Mouse (Mus musculus) subcutaneous adipose tissue, adult 2 months (tissue): ENCODE results near the gene AU021092. TPM values are rescaled to one million over a fixed set of nuclear protein-coding genes. Genes with fewer than 3 reads are reported as not detected.

Experiments used
- polyA plus RNA-seq: library from polyadenylated mRNA; depleted of rRNA; stranded (reverse); fragments of >200 nt; gene quantifications from 2 replicates; pipeline ENCODE4 v1.2.3, GENCODE M21; 2012; ENCODE audit warnings: low replicate concordance; rRNA removed

The AU021092 gene
- polyA plus RNA-seq, result 11.5 and 39.4 TPM in 2 replicates

DNA sequence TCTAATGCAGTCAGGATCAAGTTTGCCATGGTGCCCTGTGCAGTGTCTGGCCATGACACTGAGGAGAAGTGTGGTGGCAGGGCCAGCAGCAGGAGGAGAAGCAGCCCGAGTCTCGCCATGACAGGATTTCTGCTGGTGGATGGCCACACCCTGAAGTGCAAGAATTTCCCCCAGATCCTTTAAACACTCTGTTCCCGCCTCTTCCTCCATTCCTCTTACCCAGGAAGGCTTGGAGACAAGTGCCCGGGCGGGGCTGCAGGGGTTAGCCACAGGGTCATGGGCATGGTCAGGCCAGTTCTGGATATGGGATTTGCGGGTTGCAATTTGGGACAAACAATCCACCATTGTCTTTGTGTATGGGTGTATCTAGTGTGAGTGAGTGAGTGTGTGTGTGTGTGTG is at the start of gene AU021092:
Gene AU021092 (minus strand): TSS at position 160 of the 400 bp plus-strand sequence.

DNA sequence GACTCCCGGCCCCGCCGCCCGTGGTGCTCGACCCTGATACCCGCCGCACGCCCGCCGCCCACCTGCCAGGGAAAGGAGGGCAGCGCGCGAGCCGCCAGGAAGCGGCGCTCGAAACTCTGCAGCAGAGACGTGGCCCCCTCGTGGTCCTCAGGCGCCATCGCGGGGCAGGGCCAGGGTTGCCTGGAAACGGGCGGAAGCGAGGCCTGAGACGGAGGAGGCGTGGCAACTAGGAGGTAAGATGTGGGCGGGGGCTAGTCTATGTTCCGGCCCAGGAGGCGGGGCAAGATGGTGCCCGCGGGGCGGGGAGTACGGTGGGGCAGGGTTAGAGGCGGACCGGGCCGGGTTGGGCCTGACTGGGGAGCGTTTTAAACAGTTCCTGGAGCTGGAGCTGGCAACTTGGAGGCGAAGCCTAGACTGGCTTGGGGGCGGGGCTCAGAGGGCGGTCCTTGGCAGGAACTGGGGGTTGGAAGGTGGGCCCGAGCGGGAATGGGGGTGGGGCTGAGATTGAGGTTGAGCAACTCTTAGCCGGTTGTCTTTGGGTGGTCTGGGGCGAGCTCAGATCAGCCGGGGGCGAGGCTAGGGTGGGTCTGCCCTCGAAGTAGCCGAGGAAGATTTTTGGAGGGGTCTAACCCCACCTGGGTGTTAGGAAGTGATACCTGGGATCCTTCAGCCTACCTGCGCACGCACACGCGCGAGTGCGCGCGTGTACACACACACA is 33.8 kb upstream of the AU021092 start, which contains the start of gene Eef2kmt:
Gene Eef2kmt (minus strand): TSS at position 205 of the 718 bp plus-strand sequence.

DNA sequence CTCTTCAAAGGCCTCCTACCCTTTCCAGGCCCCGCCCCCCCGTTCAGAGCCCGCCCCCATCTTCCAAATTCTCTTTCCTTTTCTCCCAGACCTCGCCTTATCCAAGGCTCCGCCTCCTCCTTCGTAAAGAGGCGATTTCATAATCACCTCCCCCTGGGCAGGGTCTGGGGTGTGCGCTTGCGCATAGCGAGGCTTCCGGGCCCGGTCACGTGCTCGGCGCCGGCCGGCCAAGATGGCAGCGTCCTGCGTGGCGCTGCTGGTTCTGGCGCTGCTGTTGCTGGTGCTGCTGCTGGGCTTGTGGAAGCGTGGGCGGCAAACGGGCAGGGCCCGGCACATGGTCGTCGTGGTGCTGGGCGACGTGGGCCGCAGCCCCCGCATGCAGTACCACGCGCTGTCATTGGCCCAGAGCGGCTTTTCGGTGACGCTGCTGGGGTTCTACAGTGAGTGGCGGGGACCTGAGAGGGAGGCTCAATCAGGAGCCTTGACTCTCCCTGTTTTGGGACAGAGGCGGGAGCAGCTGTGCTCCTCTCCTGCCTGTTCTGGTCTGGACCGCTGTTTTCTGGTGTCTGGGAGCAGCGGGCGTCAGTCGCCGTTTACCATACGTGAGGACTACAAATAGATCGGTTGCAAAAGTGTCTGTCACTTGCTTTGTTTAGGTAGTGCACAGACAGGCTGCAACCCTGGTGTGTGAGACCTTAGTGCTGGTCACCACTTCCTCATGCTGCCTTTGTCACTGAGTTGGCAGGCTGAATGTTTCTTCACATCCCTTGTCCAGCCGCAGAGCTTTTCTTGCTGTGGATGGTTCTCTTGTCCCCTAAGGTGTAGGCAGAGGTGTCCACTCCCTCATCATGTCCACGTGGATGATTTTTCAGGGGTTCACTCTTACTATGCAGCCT is 11.6 kb upstream of the AU021092 start, which contains the start of gene Alg1:
Gene Alg1 (plus strand): TSS at position 204 of the 896 bp plus-strand sequence.

DNA sequence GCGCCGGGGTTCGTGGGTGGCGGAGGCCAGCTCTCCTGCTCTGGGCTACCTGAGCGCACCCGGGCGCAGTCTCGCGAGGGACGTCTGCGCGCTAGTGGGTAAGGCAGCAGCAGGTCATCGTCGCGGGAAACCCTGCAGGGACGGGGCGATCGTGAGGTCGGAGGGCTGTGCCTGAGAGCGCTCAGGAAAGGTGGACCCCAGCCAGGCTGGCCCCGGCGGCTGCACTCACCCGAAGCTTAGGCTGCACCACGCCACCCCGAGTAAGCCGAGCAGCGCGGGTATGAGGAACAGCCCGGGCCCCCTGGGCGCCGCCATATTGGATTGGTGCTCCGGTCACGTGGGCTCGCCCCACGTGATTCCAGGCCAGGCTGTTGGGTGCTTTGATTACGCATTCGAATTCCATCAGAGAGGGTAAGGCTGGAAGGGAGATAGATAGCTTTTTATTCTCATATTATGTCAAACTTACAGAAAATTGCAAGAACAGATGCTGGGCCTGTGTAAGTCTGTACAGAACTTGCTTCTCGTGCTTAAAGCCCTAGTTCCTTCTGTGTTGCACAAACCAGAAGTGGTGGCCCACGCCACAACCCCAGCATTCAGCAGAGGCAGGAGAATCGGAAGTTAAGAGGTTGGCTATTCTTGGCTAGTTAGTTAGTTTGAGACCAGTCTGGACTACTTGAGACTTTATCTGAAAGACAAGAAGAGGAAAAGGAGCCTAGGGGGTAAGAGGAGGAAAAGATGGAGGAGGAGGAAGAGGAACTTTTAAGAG is 18.2 kb downstream of the AU021092 start, which contains the start of gene Nagpa:
Gene Nagpa (minus strand): TSS at position 345 of the 766 bp plus-strand sequence.

Other genes with a start within 250 kb of the AU021092 start
- gene Sept12, start 224.4 kb downstream of the AU021092 start, polyA plus RNA-seq, result not detected in 2 replicates
- 20.9 TPM in 1 of 2 replicates, not detected in the other for gene Smim22, start 215.0 kb downstream of the AU021092 start, polyA plus RNA-seq
- gene Rogdi, start 208.7 kb downstream of the AU021092 start, polyA plus RNA-seq, result 94.1 and 95.1 TPM in 2 replicates
- gene Glyr1, start 172.4 kb downstream of the AU021092 start, polyA plus RNA-seq, result 71.6 and 83.7 TPM in 2 replicates
- 34.5 and 48.9 TPM in 2 replicates for gene Ubn1, start 172.2 kb downstream of the AU021092 start, polyA plus RNA-seq
- gene Ppl, start 89.9 kb downstream of the AU021092 start, polyA plus RNA-seq, result 0.59 and 4.5 TPM in 2 replicates
- 0.23 and 0.49 TPM in 2 replicates for gene Sec14l5, start 75.2 kb downstream of the AU021092 start, polyA plus RNA-seq
- 41.9 and 44.5 TPM in 2 replicates for gene Nagpa, start 18.3 kb downstream of the AU021092 start, polyA plus RNA-seq
- gene Alg1, start 11.3 kb upstream of the AU021092 start, polyA plus RNA-seq, result 58.4 and 69.8 TPM in 2 replicates
- gene Eef2kmt, start 33.7 kb upstream of the AU021092 start, polyA plus RNA-seq, result 66.8 and 96.4 TPM in 2 replicates